Mouse (Mus musculus): ENCODE results near the gene Fxyd3.
A peak's percentile ranks its signal among the peaks of the same experiment; 100 is the strongest.

The Fxyd3 gene

GRCm38 (mm10) chr7:31049846-31050281, 26.6 kb downstream of the Fxyd3 start:
- DNase-seq (ENCODE audit: low read depth), result no peak

GRCm38 (mm10) chr7:31049135-31049845, 27.2 kb downstream of the Fxyd3 start:
- peak; percentile 26 for DNase-seq (ENCODE audit: low read depth)

GRCm38 (mm10) chr7:31042431-31042910, 34.0 kb downstream of the Fxyd3 start, which contains the start of gene Fxyd5:
TSS of gene Fxyd5 (minus strand) at chr7:31042481.
- no peak for DNase-seq (ENCODE audit: low read depth)

GRCm38 (mm10) chr7:31041662-31042315, 34.7 kb downstream of the Fxyd3 start:
- peak; percentile 47 for DNase-seq (ENCODE audit: low read depth)

- DNase-seq (ENCODE audit: low read depth), result no peak
These were observed 35.5 kb downstream of the Fxyd3 start for GRCm38 (mm10) chr7:31041023-31041407.

GRCm38 (mm10) chr7:31040281-31041022, 36.1 kb downstream of the Fxyd3 start:
- DNase-seq (ENCODE audit: low read depth), result no peak

GRCm38 (mm10) chr7:31039011-31039410, 37.5 kb downstream of the Fxyd3 start:
- DNase-seq (ENCODE audit: low read depth), result no peak

GRCm38 (mm10) chr7:31037675-31038074, 38.8 kb downstream of the Fxyd3 start:
- DNase-seq (ENCODE audit: low read depth), result no peak

- no peak for DNase-seq (ENCODE audit: low read depth)
These were observed 39.6 kb downstream of the Fxyd3 start for GRCm38 (mm10) chr7:31036917-31037316.

- DNase-seq (ENCODE audit: low read depth), result no peak
These were observed 41.2 kb downstream of the Fxyd3 start for GRCm38 (mm10) chr7:31035291-31035690.

GRCm38 (mm10) chr7:31034789-31035188, 41.7 kb downstream of the Fxyd3 start:
- DNase-seq (ENCODE audit: low read depth), result peak; percentile 28

GRCm38 (mm10) chr7:31033409-31034165, 42.9 kb downstream of the Fxyd3 start:
- DNase-seq (ENCODE audit: low read depth), result no peak

- peak; percentile 23 for DNase-seq (ENCODE audit: low read depth)
These were observed 44.8 kb downstream of the Fxyd3 start for GRCm38 (mm10) chr7:31031731-31032130.

GRCm38 (mm10) chr7:31030717-31031116, 45.8 kb downstream of the Fxyd3 start:
- DNase-seq (ENCODE audit: low read depth), result no peak

- DNase-seq (ENCODE audit: low read depth), result peak; percentile 24
These were observed 47.9 kb downstream of the Fxyd3 start for GRCm38 (mm10) chr7:31028609-31029008.
